Mouse (Mus musculus) heart, embryonic 16.5 days (tissue): ENCODE measurements at regions not wholly inside any gene's neighbourhood (a gene's known extent, or its start where the extent isn't known, plus 50 kb on each side); places are given as distances from the start of the nearest gene placed in this dataset.

Experiments
- ATAC-seq: fragments of 200-750 bp; cut with Nextera tagmentation; replicated peaks from 2 replicates; pipeline ENCODE4 v1.8.0; 2017; ENCODE audit warnings: moderate number of reproducible peaks; ENCODE audit not compliant: insufficient read depth, low FRiP score; ENCODE audit errors: extremely low read depth
- H3K27ac ChIP-seq: fragments of 300-500 bp; sonication (generic); 2 replicates; pipeline ENCODE4 v1.5.1; 2014; ENCODE audit warnings: mild to moderate bottlenecking, low read length, control low read depth, moderate library complexity
- H3K27me3 ChIP-seq: fragments of 300-500 bp; sonication (generic); 2 replicates; pipeline ENCODE4 v1.6.1; 2014; ENCODE audit warnings: low read length, mixed read lengths; ENCODE audit not compliant: control insufficient read depth, insufficient read depth
- H3K36me3 ChIP-seq: fragments of 300-500 bp; sonication (generic); 2 replicates; pipeline ENCODE4 v1.6.1; 2014; ENCODE audit not compliant: control insufficient read depth, insufficient read depth
- H3K4me1 ChIP-seq: fragments of 300-500 bp; sonication (generic); 2 replicates; pipeline ENCODE4 v1.6.1; 2014; ENCODE audit warnings: low read length, mixed read lengths; ENCODE audit not compliant: control insufficient read depth, insufficient read depth
- H3K4me2 ChIP-seq: fragments of 300-500 bp; sonication (generic); 2 replicates; pipeline ENCODE4 v1.6.1; 2014; ENCODE audit warnings: low read depth, mild to moderate bottlenecking, control low read depth, low read length
- H3K4me3 ChIP-seq: fragments of 300-500 bp; sonication (generic); 2 replicates; pipeline ENCODE4 v1.5.1; 2014; ENCODE audit warnings: mild to moderate bottlenecking, control low read depth, low read length
- H3K9ac ChIP-seq: fragments of 300-500 bp; sonication (generic); 2 replicates; pipeline ENCODE4 v1.6.1; 2014; ENCODE audit warnings: low read length, control low read depth
- H3K9me3 ChIP-seq: fragments of 300-500 bp; sonication (generic); replicated peaks from 2 replicates; pipeline ENCODE4 v1.6.1; 2016; ENCODE audit warnings: low read length; ENCODE audit not compliant: control insufficient read depth
- WGBS: fragments of 180-500 bp; shearing (Covaris S2); extraction: QIAGEN DNeasy Blood & Tissue Kit; methylation state at CpG from one replicate; pipeline ENCODE4 v1.1.7; 2014; 5-methylcytosine and 5-hydroxymethylcytosine counted together

DNA sequence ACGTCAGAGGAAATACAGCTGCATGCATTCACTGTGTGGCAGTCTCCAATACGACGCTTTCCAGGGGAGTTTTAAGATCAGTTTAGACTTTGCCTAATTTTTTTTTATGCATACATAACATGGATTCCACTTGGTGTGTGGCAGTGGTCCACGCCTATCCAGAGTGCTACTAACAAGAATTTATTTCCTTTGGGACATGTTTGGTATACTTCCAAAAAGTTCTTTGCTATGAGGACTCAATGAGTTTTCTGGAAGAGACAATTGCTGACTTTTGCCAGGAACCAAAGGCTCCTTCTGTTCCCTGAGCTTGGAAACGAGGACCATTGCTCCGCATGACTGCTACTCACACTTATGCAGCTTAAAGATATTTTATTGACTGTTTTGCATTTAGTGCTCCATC, 59.2 kb downstream of the Marcks start:
- Histone ChIP-seq H3K4me3 (no peak overlapping the region), H3K4me2 (no peak overlapping the region), H3K9me3 (no peaks in the 10 kb centered on the region), H3K27me3 (no peaks in the 10 kb centered on the region), H3K27ac (peak overlapping the region; percentile 74), H3K9ac (no peak overlapping the region), H3K4me1 (no peaks in the 10 kb centered on the region; the same call in 1 of the 2 replicates), H3K36me3 (no peaks in the 10 kb centered on the region)
- WGBS, result 75% methylated on average over 6 of the region's 6 CpGs
- ATAC-seq, result no peak

DNA sequence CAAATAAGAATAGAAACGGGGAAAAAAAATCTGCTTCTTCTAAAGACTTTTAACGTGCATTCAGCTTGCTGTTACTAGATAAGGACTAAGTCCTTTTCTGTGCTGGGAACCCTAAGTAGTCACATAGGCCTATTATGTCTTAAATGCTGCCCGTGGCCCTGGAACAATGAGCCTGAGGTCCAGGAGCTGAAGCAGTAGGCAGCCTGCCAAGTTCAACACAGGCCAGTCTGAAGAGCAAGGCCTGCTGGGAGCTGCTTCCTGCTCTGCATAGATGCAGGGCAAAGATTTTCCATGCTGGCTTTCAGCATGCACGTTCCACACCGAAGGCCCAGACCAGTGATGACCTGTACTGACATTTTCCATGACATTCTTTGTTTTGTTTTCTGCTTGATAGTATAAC, 60.3 kb downstream of the Marcks start:
- WGBS, result 15% methylated on average over 5 of the region's 5 CpGs

DNA sequence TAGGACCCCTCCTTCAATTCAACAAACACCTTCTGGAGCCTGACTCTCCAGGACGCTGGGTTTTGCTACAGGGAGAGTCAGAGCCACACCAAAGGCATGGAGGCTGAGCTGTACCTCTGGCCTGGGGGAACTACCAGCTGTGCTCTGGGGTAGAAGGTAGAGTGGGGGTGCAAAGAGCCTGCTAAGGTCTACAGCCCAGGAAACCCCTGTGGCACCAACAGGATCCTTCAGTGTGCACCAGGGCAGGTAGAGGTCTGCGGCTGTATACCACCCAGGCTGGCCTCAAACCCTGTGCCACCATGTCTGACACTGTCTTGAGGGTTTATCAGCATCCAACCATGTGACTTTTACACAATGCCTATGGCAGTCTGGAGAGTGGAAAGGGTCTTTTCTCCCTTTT, 61.0 kb downstream of the Marcks start:
- H3K9me3 ChIP-seq, result no peaks in the 10 kb centered on the region
- no peak overlapping the region for H3K9ac ChIP-seq
- no peak overlapping the region for H3K4me3 ChIP-seq
- WGBS, result 79% methylated on average over 2 of the region's 2 CpGs
- peak overlapping the region; percentile 74 for H3K27ac ChIP-seq
- H3K4me2 ChIP-seq, result no peak overlapping the region
- no peaks in the 10 kb centered on the region for H3K36me3 ChIP-seq
- H3K27me3 ChIP-seq, result no peaks in the 10 kb centered on the region
- no peaks in the 10 kb centered on the region; the same call in 1 of the 2 replicates for H3K4me1 ChIP-seq
- no peak for ATAC-seq

More for the DNA sequence above, 60.3 kb downstream of the Marcks start:
- Histone ChIP-seq H3K36me3 (no peaks in the 10 kb centered on the region), H3K4me2 (no peak overlapping the region), H3K9ac (no peak overlapping the region), H3K4me1 (no peaks in the 10 kb centered on the region; the same call in 1 of the 2 replicates), H3K4me3 (no peak overlapping the region), H3K27ac (peak overlapping the region; percentile 74), H3K27me3 (no peaks in the 10 kb centered on the region), H3K9me3 (no peaks in the 10 kb centered on the region)
- peak; percentile 97 for ATAC-seq

DNA sequence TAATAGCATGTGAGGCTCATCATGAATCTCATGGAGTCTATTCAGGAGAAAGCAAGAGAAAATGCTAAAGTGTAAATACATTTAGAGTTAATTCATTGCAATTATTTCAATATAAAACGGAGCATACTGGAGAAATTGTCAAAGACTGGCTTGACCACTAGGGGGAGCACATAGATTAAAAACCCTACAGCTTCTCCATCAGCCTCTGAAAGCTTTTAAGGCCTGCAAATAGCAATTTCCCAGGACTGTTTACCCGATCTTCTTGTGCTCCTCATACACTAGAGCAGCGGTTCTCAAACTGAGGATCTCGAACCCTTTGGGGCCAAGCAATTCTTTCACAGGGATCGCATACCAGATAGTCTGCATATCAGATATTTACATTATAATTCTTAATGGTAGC, 65.9 kb downstream of the Marcks start:
- no peaks in the 10 kb centered on the region for H3K4me1 ChIP-seq
- H3K27ac ChIP-seq, result no peak overlapping the region
- no peaks in the 10 kb centered on the region for H3K9me3 ChIP-seq
- H3K27me3 ChIP-seq, result no peaks in the 10 kb centered on the region
- no peak overlapping the region for H3K4me2 ChIP-seq
- no peak overlapping the region for H3K9ac ChIP-seq
- H3K36me3 ChIP-seq, result no peaks in the 10 kb centered on the region
- H3K4me3 ChIP-seq, result no peak overlapping the region
- no peak for ATAC-seq
- WGBS, result 10% methylated on average over 5 of the region's 5 CpGs

DNA sequence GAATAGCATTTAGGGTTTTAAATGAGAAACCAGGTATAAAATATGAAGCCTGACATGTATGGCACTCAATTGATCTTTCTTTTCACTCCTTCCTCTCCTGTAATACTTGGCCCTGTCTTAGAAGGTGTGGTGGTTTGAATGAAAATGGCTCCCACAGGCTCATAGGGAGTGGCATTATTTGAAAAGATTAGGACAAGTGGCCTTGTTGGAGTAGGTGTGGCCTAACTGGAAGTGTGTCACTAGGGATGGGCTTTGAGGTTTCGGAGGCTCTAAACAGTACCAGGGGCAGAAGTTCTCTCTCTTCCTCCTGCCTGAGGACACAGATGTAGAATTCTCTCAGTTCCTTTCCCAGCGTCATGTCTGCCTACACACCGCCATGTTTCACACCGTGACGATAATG, 66.7 kb downstream of the Marcks start:
- Histone ChIP-seq H3K9me3 (no peaks in the 10 kb centered on the region), H3K9ac (no peak overlapping the region), H3K4me2 (no peak overlapping the region), H3K27ac (no peak overlapping the region), H3K4me1 (no peaks in the 10 kb centered on the region), H3K27me3 (no peaks in the 10 kb centered on the region), H3K36me3 (no peaks in the 10 kb centered on the region), H3K4me3 (no peak overlapping the region)
- ATAC-seq, result no peak
- 92% methylated on average over 5 of the region's 5 CpGs for WGBS

DNA sequence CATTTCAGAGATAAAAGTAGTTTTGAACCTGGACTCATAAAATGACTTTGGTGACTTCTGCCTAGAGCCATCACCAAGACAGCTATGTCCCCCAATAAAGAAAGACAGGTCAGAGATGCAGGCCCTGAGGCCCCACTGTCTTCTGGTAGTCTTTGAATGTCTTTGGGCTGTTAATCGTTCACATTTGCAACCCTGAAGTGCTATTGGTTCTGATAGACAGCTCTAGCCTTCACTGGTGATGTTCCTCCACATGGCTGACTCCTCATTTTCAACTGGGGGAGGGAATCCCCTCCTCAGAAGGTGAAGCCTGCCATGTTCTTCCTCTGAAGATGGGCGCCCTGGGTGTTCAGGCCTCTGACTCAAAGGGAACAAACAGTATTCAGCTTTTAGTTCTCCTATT, 67.3 kb downstream of the Marcks start:
- Histone ChIP-seq H3K4me2 (no peak overlapping the region), H3K36me3 (no peaks in the 10 kb centered on the region), H3K4me3 (no peak overlapping the region), H3K27ac (no peak overlapping the region), H3K9ac (no peak overlapping the region), H3K9me3 (no peaks in the 10 kb centered on the region), H3K27me3 (no peaks in the 10 kb centered on the region), H3K4me1 (no peaks in the 10 kb centered on the region)
- no peak for ATAC-seq
- WGBS, result 69% methylated on average over 2 of the region's 2 CpGs
